Mouse (Mus musculus) embryonic facial prominence, embryonic 13.5 days (tissue): Measurements from ENCODE around the gene Smarcc1. TPM values are rescaled to one million over a fixed set of nuclear protein-coding genes. Genes with fewer than 3 reads are reported as not detected.
A peak's percentile ranks its signal among the peaks of the same experiment; 100 is the strongest.
"Not testable (repeated sequence)": the region's sequence is repeated elsewhere in the genome, so short reads cannot be mapped to it uniquely, and the experiment has no call there.

Experiments used
- ATAC-seq: fragments of 200-750 bp; cut with Nextera tagmentation; 2 replicates; pipeline ENCODE4 v1.8.0; 2017; ENCODE audit warnings: low read depth; ENCODE audit not compliant: insufficient number of reproducible peaks, insufficient read depth, low FRiP score, low TSS enrichment
- H3K27ac ChIP-seq: fragments of 300-500 bp; sonication (generic); 2 replicates; pipeline ENCODE4 v1.5.1; 2015; ENCODE audit warnings: moderate library complexity, mild to moderate bottlenecking, inconsistent platforms
- H3K27me3 ChIP-seq: fragments of 300-500 bp; sonication (generic); 2 replicates; pipeline ENCODE4 v1.6.1; 2015; ENCODE audit warnings: mild to moderate bottlenecking, inconsistent platforms
- H3K36me3 ChIP-seq: fragments of 300-500 bp; sonication (generic); 2 replicates; pipeline ENCODE4 v1.6.1; 2015; ENCODE audit warnings: mild to moderate bottlenecking, inconsistent platforms
- H3K4me1 ChIP-seq: fragments of 300-500 bp; sonication (generic); 2 replicates; pipeline ENCODE4 v1.6.1; 2015; ENCODE audit warnings: inconsistent platforms
- H3K4me2 ChIP-seq: fragments of 300-500 bp; sonication (generic); 2 replicates; pipeline ENCODE4 v1.6.1; 2015; ENCODE audit warnings: moderate library complexity, mild to moderate bottlenecking, inconsistent platforms
- H3K4me3 ChIP-seq: fragments of 300-500 bp; sonication (generic); 2 replicates; pipeline ENCODE4 v1.5.1; 2015; ENCODE audit warnings: mild to moderate bottlenecking, inconsistent platforms
- H3K9ac ChIP-seq: fragments of 300-500 bp; sonication (generic); 2 replicates; pipeline ENCODE4 v1.6.1; 2015; ENCODE audit warnings: mild to moderate bottlenecking, inconsistent platforms
- H3K9me3 ChIP-seq: fragments of 300-500 bp; sonication (generic); 2 replicates; pipeline ENCODE4 v1.6.1; 2016; ENCODE audit warnings: inconsistent platforms
- WGBS: fragments of 180-500 bp; shearing (Covaris S2); methylation state at CpG from one replicate; pipeline ENCODE4 v1.1.7; 2015; ENCODE audit warnings: mixed read lengths; 5-methylcytosine and 5-hydroxymethylcytosine counted together
- polyA plus RNA-seq: library from polyadenylated mRNA; unstranded; fragments of >200 nt; fragmentation: Nextera tagmentation; extraction: Ambion mirVana; gene quantifications from 2 replicates; pipeline ENCODE4 v1.2.1, GENCODE M21; 2015

Smarcc1 gene
- polyA plus RNA-seq, 1 experiment from 2014 or later: 204 TPM

GRCm38 (mm10) chr9:110100627-110101600 lies 16.6 kb upstream of the Smarcc1 start:
- Histone ChIP-seq H3K4me3 (peak overlapping the region; percentile 73), H3K36me3 (peaks cover 80% of the 10 kb centered on the region), H3K9ac (peak overlapping the region; percentile 86), H3K27ac (no peak overlapping the region), H3K9me3 (no peaks in the 10 kb centered on the region), H3K27me3 (no peaks in the 10 kb centered on the region), H3K4me1 (peaks cover 11% of the 10 kb centered on the region), H3K4me2 (peak overlapping the region; percentile 88)
- WGBS: 2% methylated on average over 41 of the region's 41 CpGs
- ATAC-seq: peak; percentile 90

GRCm38 (mm10) chr9:110116353-110116976 lies 1.0 kb upstream of the Smarcc1 start:
- WGBS: 9% methylated on average over 10 of the region's 10 CpGs
- Histone ChIP-seq H3K9ac (peak overlapping the region; percentile 98), H3K9me3 (no peaks in the 10 kb centered on the region), H3K27ac (peak overlapping the region; percentile 97), H3K4me2 (peak overlapping the region; percentile 71), H3K4me3 (peak overlapping the region; percentile 95), H3K27me3 (no peaks in the 10 kb centered on the region), H3K4me1 (peaks cover 18% of the 10 kb centered on the region), H3K36me3 (peaks cover 37% of the 10 kb centered on the region)
- no peak; the same call in 1 of the 2 replicates for ATAC-seq

GRCm38 (mm10) chr9:110117779-110118139 lies 251 bp downstream of the Smarcc1 start, which contains the start of gene Dhx30:
Gene Dhx30, minus strand, starts transcription at chr9:110117830.
- Histone ChIP-seq H3K4me1 (peaks cover 18% of the 10 kb centered on the region), H3K9ac (peak within 1 kb of the TSS; percentile 98), H3K4me2 (peak within 1 kb of the TSS; percentile 71), H3K4me3 (peak within 1 kb of the TSS; percentile 95), H3K27me3 (no peaks in the 10 kb centered on the region), H3K36me3 (peaks cover 24% of the 10 kb centered on the region), H3K27ac (peak within 1 kb of the TSS; percentile 97), H3K9me3 (no peaks in the 10 kb centered on the region)
- under 1% methylated on average over 17 of the region's 17 CpGs for WGBS
- ATAC-seq: 0 out of 2 replicates have a peak, but pooled peaks have one; percentile 12

GRCm38 (mm10) chr9:110118249-110118648 lies 741 bp downstream of the Smarcc1 start:
- ATAC-seq: no peak
- peak overlapping the region; percentile 71 for H3K4me2 ChIP-seq
- H3K9me3 ChIP-seq: no peaks in the 10 kb centered on the region
- H3K4me3 ChIP-seq: peak overlapping the region; percentile 95
- peaks cover 20% of the 10 kb centered on the region for H3K36me3 ChIP-seq
- 0 out of 2 replicates have a peak overlapping the region, but pooled peaks have one; percentile 97 for H3K27ac ChIP-seq
- H3K27me3 ChIP-seq: no peaks in the 10 kb centered on the region
- peaks cover 18% of the 10 kb centered on the region for H3K4me1 ChIP-seq
- WGBS: 66% methylated on average over 1 of the region's 1 CpGs
- H3K9ac ChIP-seq: peak overlapping the region; percentile 98

- Histone ChIP-seq H3K4me2 (no peak overlapping the region), H3K27me3 (no peaks in the 10 kb centered on the region), H3K9ac (no peak overlapping the region), H3K4me3 (no peak overlapping the region), H3K9me3 (no peaks in the 10 kb centered on the region), H3K4me1 (peaks cover 11% of the 10 kb centered on the region), H3K27ac (no peak overlapping the region), H3K36me3 (0 out of 2 replicates have a peak, but pooled peaks cover 5% of the 10 kb centered on the region)
- no peak for ATAC-seq
- 75% methylated on average over 4 of the region's 4 CpGs for WGBS
These were observed 3.9 kb downstream of the Smarcc1 start for GRCm38 (mm10) chr9:110121424-110121823.

- Histone ChIP-seq H3K4me1 (peaks cover 7% of the 10 kb centered on the region), H3K9me3 (no peaks in the 10 kb centered on the region), H3K27me3 (no peaks in the 10 kb centered on the region), H3K4me2 (no peak overlapping the region), H3K36me3 (0 out of 2 replicates have a peak, but pooled peaks cover 5% of the 10 kb centered on the region), H3K27ac (no peak overlapping the region), H3K9ac (no peak overlapping the region), H3K4me3 (no peak overlapping the region)
- WGBS: 87% methylated on average over 2 of the region's 2 CpGs
- no peak for ATAC-seq
These were observed 5.8 kb downstream of the Smarcc1 start for GRCm38 (mm10) chr9:110123322-110123721.

- H3K4me2 ChIP-seq, H3K9ac ChIP-seq, ATAC-seq, H3K27ac ChIP-seq, H3K4me1 ChIP-seq, H3K4me3 ChIP-seq, H3K36me3 ChIP-seq, H3K9me3 ChIP-seq, H3K27me3 ChIP-seq: not testable (repeated sequence)
- WGBS: 54% methylated on average over 2 of the region's 2 CpGs
These were observed 6.6 kb downstream of the Smarcc1 start for GRCm38 (mm10) chr9:110124008-110124540.

- H3K4me2 ChIP-seq: peak overlapping the region; percentile 61
- H3K27me3 ChIP-seq: no peaks in the 10 kb centered on the region
- peaks cover 25% of the 10 kb centered on the region for H3K4me1 ChIP-seq
- ATAC-seq: no peak
- H3K36me3 ChIP-seq: peaks cover 20% of the 10 kb centered on the region
- WGBS: 28% methylated on average over 10 of the region's 10 CpGs
- no peaks in the 10 kb centered on the region for H3K9me3 ChIP-seq
- H3K27ac ChIP-seq: peak overlapping the region; percentile 96
- peak overlapping the region; percentile 86 for H3K4me3 ChIP-seq
- peak overlapping the region; percentile 79 for H3K9ac ChIP-seq
These were observed 13.5 kb downstream of the Smarcc1 start for GRCm38 (mm10) chr9:110130896-110131524.

- peak; percentile 93 for ATAC-seq
- H3K4me2 ChIP-seq: peak overlapping the region; percentile 61
- H3K9ac ChIP-seq: peak overlapping the region; percentile 97
- H3K27me3 ChIP-seq: no peaks in the 10 kb centered on the region
- peak overlapping the region; percentile 96 for H3K27ac ChIP-seq
- WGBS: 1% methylated on average over 64 of the region's 64 CpGs
- no peaks in the 10 kb centered on the region for H3K9me3 ChIP-seq
- peaks cover 25% of the 10 kb centered on the region for H3K4me1 ChIP-seq
- peak overlapping the region; percentile 86 for H3K4me3 ChIP-seq
- H3K36me3 ChIP-seq: peaks cover 27% of the 10 kb centered on the region
These were observed 14.2 kb downstream of the Smarcc1 start for GRCm38 (mm10) chr9:110131525-110132197.

- ATAC-seq: peak; percentile 68
- Histone ChIP-seq H3K36me3 (peaks cover 32% of the 10 kb centered on the region), H3K9ac (peak overlapping the region; percentile 97), H3K4me2 (peak overlapping the region; percentile 61), H3K27ac (peak overlapping the region; percentile 96), H3K9me3 (no peaks in the 10 kb centered on the region), H3K4me1 (peaks cover 25% of the 10 kb centered on the region), H3K27me3 (no peaks in the 10 kb centered on the region), H3K4me3 (peak overlapping the region; percentile 86)
- 0% methylated on average over 33 of the region's 38 CpGs for WGBS
These were observed 14.7 kb downstream of the Smarcc1 start for GRCm38 (mm10) chr9:110132201-110132605.
